Mouse (Mus musculus): ENCODE results near the gene Gm33543.

Gene Gm33543

DNA sequence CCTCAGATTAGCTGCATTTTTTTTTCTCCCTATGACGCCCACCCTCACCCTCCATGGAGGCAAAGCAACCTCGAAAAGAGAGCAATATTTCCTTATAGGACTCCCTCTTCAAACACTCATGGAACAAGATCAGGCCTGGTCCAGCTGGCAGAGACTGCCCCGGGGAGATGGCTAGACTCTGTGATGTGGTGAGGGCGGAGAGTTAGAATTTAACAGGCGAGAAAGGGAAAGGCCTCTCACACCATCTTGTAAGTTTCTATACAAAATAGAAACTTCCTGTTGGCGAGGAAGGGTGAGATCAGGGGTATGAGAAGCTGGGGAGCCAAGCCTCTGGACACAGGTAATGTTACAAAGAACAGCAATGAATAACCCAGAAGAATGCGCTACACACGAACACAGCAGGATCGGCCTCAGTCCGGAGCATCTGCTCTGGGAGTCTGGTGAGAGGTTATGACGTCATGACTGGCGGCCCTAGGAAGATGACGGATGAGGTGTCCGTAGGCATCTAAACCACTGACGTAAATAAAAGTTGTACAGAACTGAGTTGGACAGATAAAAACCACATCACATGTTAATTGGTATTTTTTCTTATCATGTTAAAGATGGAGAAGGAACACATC lies 64.9 kb downstream of the Gm33543 start:
- peak; percentile 58 for DNase-seq (ENCODE audit: low read depth)

DNA sequence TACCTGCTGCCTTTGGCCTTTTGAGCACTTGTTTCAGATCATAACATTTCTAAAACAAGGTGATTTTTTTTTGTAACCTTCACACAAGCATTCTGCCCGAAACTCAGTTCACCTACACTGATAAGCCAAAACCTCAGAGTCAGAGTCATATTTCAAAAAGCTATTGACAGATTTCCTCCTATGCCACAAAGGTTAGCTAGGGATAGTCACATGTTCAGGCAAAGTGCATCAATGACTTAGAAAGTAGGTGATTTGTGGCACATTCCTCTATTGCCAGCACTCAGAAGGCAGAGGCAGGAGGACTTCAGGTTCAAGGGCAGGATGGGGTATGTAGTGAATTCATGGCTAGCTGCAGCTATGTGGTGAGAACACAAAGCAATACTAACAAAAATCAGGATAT lies 65.7 kb downstream of the Gm33543 start:
- no peak for DNase-seq (ENCODE audit: low read depth)

DNA sequence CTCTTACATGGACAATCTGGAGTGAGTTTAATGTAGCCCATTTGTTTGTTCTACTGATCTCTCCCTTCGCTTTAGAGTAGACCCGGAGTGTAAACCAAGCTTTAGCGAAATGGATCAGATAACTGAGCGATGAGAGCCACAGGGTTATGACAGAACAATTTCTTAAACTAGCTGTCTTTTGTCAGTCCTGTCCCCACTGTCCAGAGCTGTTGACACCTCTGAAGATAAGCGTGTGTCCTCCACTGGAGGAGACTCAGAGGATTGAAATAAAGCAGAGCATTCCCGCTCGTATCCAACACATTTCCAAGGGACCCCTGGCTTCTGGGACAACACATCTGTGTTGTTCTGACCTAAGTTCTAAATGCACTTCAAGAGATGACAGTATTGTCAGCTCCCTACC lies 67.9 kb downstream of the Gm33543 start:
- DNase-seq (ENCODE audit: low read depth): no peak

DNA sequence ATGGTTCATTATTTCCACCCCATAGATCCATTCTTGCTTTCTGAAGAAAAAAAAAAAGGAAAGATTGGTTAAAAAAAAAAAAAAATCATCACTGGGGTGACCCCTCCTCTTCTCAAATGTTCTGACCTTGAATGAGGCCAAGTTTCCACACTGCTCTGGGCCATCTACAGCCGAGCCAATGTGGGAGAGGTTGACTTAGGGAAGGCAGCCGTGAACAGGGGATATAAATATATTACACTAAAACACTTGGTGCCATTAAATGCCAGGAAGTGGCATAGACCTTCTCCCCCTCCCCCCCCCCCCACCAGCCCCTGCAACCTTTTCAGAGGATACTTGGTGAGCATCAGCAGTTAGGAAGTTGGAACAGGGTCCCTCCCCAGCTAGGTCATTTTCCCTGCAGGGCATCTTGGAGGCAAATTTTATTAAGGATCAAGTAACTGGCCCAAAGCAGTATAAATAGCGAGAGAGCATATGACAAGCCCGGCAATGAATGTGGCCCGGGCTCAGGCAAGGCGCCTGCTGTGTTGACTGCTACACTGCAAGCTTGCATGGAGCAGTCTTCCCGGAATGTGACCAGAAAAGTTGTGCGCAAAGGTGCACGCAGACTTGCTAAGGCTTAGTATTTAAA lies 68.6 kb downstream of the Gm33543 start:
- no peak for DNase-seq (ENCODE audit: low read depth)

Measured in NIH3T3 (cell line).